Mouse (Mus musculus): ENCODE results near the gene Plxnb2. TPM values are rescaled to one million over a fixed set of nuclear protein-coding genes. Genes with fewer than 3 reads are reported as not detected.

The Plxnb2 gene
- polyA plus RNA-seq, 1 experiment from 2014 or later: 104 TPM

DNA sequence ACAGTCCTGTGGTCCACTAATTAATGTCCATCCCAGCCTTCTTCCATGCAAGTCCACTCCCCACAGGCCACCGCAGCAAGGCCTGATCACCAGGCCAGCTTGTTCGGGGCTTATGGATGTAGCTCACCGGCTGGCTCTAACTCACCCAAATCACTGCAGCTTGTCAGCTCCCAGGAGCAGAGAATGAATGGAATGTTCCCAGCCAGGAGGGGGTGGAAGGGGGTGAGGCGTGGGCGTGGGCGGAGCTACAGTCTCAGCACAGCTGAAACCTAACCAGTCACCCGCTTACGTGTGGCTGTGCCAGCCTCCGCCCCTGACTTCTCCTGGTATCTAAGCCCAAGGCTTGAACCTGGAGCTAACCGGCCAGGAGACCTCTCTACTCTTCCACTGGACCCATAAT, 11.2 kb downstream of the Plxnb2 start:
- Histone ChIP-seq H3K4me1 (replicated peaks; ENCODE audit: control insufficient read depth, insufficient read depth, low read length) (peaks cover 22% of the 10 kb centered on the region), H3K36me3 (ENCODE audit: control insufficient read depth, insufficient read depth, low read length) (peaks cover 18% of the 10 kb centered on the region), H3K27ac (ENCODE audit: low read depth, low read length) (no peak overlapping the region), H3K4me3 (ENCODE audit: low read depth, low read length) (no peak overlapping the region), H3K27me3 (ENCODE audit: control insufficient read depth, insufficient read depth, low read length) (no peaks in the 10 kb centered on the region), H3K4me2 (replicated peaks; ENCODE audit: low read depth, low read length) (no peak overlapping the region), H3K9ac (ENCODE audit: low read depth, low read length) (no peak overlapping the region), H3K9me3 (ENCODE audit: control insufficient read depth, low read length) (no peaks in the 10 kb centered on the region)
- ATAC-seq (ENCODE audit: low FRiP score): peak; percentile 39; the same call in 1 of the 2 replicates
- 6% methylated on average over 10 of the region's 10 CpGs for WGBS
- peak; percentile 75 for DNase-seq (ENCODE audit: low spot score)

DNA sequence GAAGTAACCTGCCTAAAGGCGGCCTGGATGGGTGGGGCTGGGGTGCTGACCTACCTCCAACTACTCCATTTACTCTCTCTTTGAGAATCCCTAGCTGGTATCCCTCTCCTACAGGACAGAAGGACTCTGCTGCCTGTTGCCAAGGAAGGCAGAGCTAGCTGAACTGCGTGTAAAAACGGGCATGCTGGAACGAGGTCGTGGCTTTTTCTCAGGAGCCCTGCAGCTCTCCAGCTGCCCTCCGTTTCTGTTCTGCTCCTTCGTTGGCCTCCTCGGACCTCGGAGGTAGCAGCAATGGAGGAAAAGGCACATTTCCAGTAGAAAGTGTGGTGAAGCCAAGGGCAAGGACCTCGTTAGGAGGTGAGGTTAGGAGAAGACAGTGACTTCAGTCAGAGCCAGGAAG, 11.7 kb downstream of the Plxnb2 start:
- no peak overlapping the region for H3K4me3 ChIP-seq (ENCODE audit: low read depth, low read length)
- no peak overlapping the region for H3K9ac ChIP-seq (ENCODE audit: low read depth, low read length)
- H3K4me2 ChIP-seq (replicated peaks; ENCODE audit: low read depth, low read length): no peak overlapping the region

DNA sequence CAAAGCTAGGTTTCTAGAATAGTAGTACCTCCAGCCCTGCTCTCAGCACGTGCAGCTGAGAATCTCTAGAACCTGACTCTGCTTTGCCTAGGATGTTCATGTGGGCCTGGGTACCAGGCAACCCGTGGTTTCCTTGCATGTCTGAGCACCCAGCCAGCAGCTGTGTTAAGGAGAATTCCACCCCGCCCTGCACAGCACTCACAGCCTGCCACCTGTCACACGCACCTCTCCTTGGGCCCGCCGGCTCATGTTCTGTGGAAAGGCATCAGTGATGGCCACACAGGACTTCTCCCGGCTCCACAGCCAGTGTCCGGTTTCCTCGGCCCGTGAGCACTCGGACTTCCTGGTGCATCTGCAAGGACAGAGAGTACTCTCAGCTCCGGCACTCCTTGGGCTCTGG, 15.1 kb downstream of the Plxnb2 start:
- Histone ChIP-seq H3K27ac (ENCODE audit: low read depth, low read length) (no peak overlapping the region), H3K9ac (ENCODE audit: low read depth, low read length) (no peak overlapping the region), H3K4me3 (ENCODE audit: low read depth, low read length) (no peak overlapping the region), H3K9me3 (ENCODE audit: control insufficient read depth, low read length) (no peaks in the 10 kb centered on the region), H3K36me3 (ENCODE audit: control insufficient read depth, insufficient read depth, low read length) (peaks cover 36% of the 10 kb centered on the region), H3K4me2 (replicated peaks; ENCODE audit: low read depth, low read length) (no peak overlapping the region), H3K27me3 (ENCODE audit: control insufficient read depth, insufficient read depth, low read length) (no peaks in the 10 kb centered on the region), H3K4me1 (replicated peaks; ENCODE audit: control insufficient read depth, insufficient read depth, low read length) (peaks cover 7% of the 10 kb centered on the region; the same call in 1 of the 2 replicates)
- no peak for ATAC-seq (ENCODE audit: low FRiP score)
- WGBS: 95% methylated on average over 12 of the region's 12 CpGs
- no peak for DNase-seq (ENCODE audit: low spot score)

More for the DNA sequence above, 11.7 kb downstream of the Plxnb2 start:
- Histone ChIP-seq H3K9me3 (ENCODE audit: control insufficient read depth, low read length) (no peaks in the 10 kb centered on the region), H3K27me3 (ENCODE audit: control insufficient read depth, insufficient read depth, low read length) (no peaks in the 10 kb centered on the region), H3K4me1 (replicated peaks; ENCODE audit: control insufficient read depth, insufficient read depth, low read length) (peaks cover 19% of the 10 kb centered on the region), H3K27ac (ENCODE audit: low read depth, low read length) (no peak overlapping the region), H3K36me3 (ENCODE audit: control insufficient read depth, insufficient read depth, low read length) (peaks cover 23% of the 10 kb centered on the region)
- ATAC-seq (ENCODE audit: low FRiP score) (no peak), DNase-seq (ENCODE audit: low spot score) (no peak)
- 62% methylated on average over 10 of the region's 10 CpGs for WGBS

DNA sequence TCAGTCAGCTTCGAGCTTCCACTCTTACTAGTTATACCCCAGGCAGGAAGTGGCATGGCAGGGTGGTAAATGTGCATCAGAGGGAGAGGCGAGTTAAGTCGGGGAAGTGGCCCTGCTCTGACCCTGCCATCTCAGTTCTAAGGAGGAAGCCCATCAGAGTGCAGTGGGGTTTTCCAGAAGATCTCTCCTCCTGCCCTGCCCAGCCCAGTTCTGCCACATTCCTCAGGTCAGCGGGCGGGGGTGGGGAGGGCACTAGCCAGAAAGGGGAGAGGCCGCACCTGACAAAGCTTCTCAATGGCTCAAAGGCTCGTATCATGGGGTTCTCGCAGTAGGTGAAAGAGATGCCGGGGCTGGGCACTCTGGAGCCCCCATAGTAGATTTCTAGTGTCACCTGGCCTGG, 19.2 kb downstream of the Plxnb2 start:
- no peak overlapping the region for H3K9ac ChIP-seq (ENCODE audit: low read depth, low read length)
- no peaks in the 10 kb centered on the region for H3K4me1 ChIP-seq (replicated peaks; ENCODE audit: control insufficient read depth, insufficient read depth, low read length)
- H3K27ac ChIP-seq (ENCODE audit: low read depth, low read length): no peak overlapping the region
- 95% methylated on average over 9 of the region's 9 CpGs for WGBS
- no peaks in the 10 kb centered on the region for H3K9me3 ChIP-seq (ENCODE audit: control insufficient read depth, low read length)
- H3K4me3 ChIP-seq (ENCODE audit: low read depth, low read length): no peak overlapping the region
- H3K4me2 ChIP-seq (replicated peaks; ENCODE audit: low read depth, low read length): no peak overlapping the region
- no peaks in the 10 kb centered on the region for H3K27me3 ChIP-seq (ENCODE audit: control insufficient read depth, insufficient read depth, low read length)
- peaks cover 58% of the 10 kb centered on the region for H3K36me3 ChIP-seq (ENCODE audit: control insufficient read depth, insufficient read depth, low read length)
- ATAC-seq (ENCODE audit: low FRiP score): no peak
- DNase-seq (ENCODE audit: low spot score): no peak

DNA sequence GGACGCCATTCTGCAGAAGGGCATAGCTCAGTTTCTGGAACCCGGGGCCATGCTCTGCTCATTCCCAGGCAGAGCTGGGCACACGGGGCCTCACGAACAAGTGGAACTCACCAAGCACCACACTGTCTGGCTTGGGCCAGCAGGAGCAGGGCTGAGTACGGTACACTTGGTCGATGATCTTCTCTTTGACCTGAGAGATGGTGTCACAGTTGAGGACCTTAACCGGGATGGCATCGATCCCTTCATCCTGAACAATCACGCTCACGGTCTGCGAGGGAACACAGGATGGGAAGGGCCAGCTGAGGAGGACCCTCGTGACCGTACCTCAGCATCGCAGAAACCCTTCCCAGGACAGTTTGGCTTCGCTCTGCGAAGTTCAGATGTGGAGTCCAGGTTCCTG, 22.1 kb downstream of the Plxnb2 start:
- no peak for DNase-seq (ENCODE audit: low spot score)
- 95% methylated on average over 16 of the region's 16 CpGs for WGBS
- no peak overlapping the region for H3K9ac ChIP-seq (ENCODE audit: low read depth, low read length)
- peaks cover 45% of the 10 kb centered on the region for H3K36me3 ChIP-seq (ENCODE audit: control insufficient read depth, insufficient read depth, low read length)
- no peaks in the 10 kb centered on the region for H3K27me3 ChIP-seq (ENCODE audit: control insufficient read depth, insufficient read depth, low read length)
- no peak for ATAC-seq (ENCODE audit: low FRiP score)
- H3K9me3 ChIP-seq (ENCODE audit: control insufficient read depth, low read length): no peaks in the 10 kb centered on the region
- no peak overlapping the region for H3K27ac ChIP-seq (ENCODE audit: low read depth, low read length)
- H3K4me3 ChIP-seq (ENCODE audit: low read depth, low read length): no peak overlapping the region
- H3K4me1 ChIP-seq (replicated peaks; ENCODE audit: control insufficient read depth, insufficient read depth, low read length): no peaks in the 10 kb centered on the region
- H3K4me2 ChIP-seq (replicated peaks; ENCODE audit: low read depth, low read length): no peak overlapping the region

DNA sequence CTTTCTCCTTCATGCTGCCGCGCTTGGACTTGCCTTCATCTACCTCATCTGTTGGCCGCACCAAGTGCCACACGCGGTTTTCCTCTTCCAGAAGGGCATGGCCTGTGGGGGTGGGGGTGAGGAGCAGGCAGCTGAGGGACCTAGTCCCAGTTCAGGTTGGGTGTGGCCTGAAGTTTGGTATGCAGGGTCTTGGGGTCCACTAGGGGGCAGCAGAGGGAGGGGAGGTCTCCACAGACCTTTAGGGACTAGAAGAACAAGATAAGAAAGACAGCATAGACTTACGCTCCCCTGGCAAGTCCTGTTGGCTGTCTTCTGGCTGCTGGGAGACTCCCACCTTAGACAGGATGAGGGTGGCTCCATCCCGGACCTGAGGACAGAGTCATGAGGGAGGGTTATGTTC, 22.6 kb downstream of the Plxnb2 start:
- ATAC-seq (ENCODE audit: low FRiP score) (no peak; the same call in 1 of the 2 replicates), DNase-seq (ENCODE audit: low spot score) (peak; percentile 84)
- Histone ChIP-seq H3K9ac (ENCODE audit: low read depth, low read length) (no peak overlapping the region), H3K4me1 (replicated peaks; ENCODE audit: control insufficient read depth, insufficient read depth, low read length) (no peaks in the 10 kb centered on the region), H3K27ac (ENCODE audit: low read depth, low read length) (no peak overlapping the region), H3K9me3 (ENCODE audit: control insufficient read depth, low read length) (no peaks in the 10 kb centered on the region), H3K27me3 (ENCODE audit: control insufficient read depth, insufficient read depth, low read length) (no peaks in the 10 kb centered on the region), H3K4me3 (ENCODE audit: low read depth, low read length) (no peak overlapping the region), H3K4me2 (replicated peaks; ENCODE audit: low read depth, low read length) (no peak overlapping the region), H3K36me3 (ENCODE audit: control insufficient read depth, insufficient read depth, low read length) (peaks cover 43% of the 10 kb centered on the region)
- 69% methylated on average over 7 of the region's 7 CpGs for WGBS

DNA sequence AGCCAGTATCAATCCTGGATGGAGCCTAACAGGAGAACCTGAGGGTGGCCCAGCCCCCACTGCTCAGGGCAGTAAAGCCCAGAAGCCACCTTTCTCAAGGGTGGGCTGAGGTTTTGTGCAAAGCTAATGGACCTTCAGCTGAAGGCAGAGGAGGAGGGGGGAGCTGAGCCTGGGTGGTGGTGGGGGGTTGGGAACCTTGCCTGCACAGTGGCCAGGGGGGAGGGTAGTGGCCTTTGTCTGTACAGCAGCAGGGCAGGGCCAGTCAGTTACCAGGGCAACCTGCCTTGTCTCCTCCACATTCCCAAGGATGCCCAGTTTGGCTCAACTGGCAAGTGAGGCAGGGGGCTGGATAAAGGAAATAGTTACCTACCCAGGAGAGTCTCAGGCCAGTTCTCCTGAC, 28.3 kb downstream of the Plxnb2 start:
- Histone ChIP-seq H3K9ac (ENCODE audit: low read depth, low read length) (0 out of 2 replicates have a peak overlapping the region, but pooled peaks have one; percentile 1), H3K4me1 (replicated peaks; ENCODE audit: control insufficient read depth, insufficient read depth, low read length) (peaks cover 17% of the 10 kb centered on the region), H3K4me3 (ENCODE audit: low read depth, low read length) (no peak overlapping the region), H3K4me2 (replicated peaks; ENCODE audit: low read depth, low read length) (no peak overlapping the region), H3K9me3 (ENCODE audit: control insufficient read depth, low read length) (no peaks in the 10 kb centered on the region), H3K27ac (ENCODE audit: low read depth, low read length) (peak overlapping the region; percentile 83), H3K36me3 (ENCODE audit: control insufficient read depth, insufficient read depth, low read length) (peaks cover 13% of the 10 kb centered on the region), H3K27me3 (ENCODE audit: control insufficient read depth, insufficient read depth, low read length) (peaks cover 5% of the 10 kb centered on the region; the same call in 1 of the 2 replicates)
- peak; percentile 76 for DNase-seq (ENCODE audit: low spot score)
- ATAC-seq (ENCODE audit: low FRiP score): peak; percentile 73

DNA sequence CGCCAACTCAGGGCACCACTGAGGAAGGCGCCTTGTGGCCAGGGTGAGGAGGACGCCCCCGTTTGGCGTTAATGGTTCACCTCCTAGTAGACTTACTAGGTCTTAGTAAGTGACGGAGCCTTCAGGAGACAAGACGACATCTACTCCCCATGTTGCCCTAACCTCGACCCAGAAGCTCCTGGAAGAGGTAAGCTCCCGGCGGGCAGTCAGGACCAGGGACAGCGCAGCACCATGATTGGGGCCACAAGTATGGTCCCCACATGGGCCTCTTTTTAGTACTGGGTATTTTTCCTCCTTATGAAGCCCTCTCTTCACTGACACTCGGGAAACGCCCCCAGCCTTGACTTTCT, 30.6 kb downstream of the Plxnb2 start:
- Histone ChIP-seq H3K4me1 (replicated peaks; ENCODE audit: control insufficient read depth, insufficient read depth, low read length) (peaks cover 17% of the 10 kb centered on the region), H3K4me2 (replicated peaks; ENCODE audit: low read depth, low read length) (peak overlapping the region; percentile 90), H3K9me3 (ENCODE audit: control insufficient read depth, low read length) (no peaks in the 10 kb centered on the region), H3K27me3 (ENCODE audit: control insufficient read depth, insufficient read depth, low read length) (peaks cover 7% of the 10 kb centered on the region; the same call in 1 of the 2 replicates), H3K9ac (ENCODE audit: low read depth, low read length) (peak overlapping the region; percentile 93), H3K4me3 (ENCODE audit: low read depth, low read length) (peak overlapping the region; percentile 83), H3K36me3 (ENCODE audit: control insufficient read depth, insufficient read depth, low read length) (peaks cover 8% of the 10 kb centered on the region), H3K27ac (ENCODE audit: low read depth, low read length) (peak overlapping the region; percentile 72)
- DNase-seq (ENCODE audit: low spot score): peak; percentile 63
- 4% methylated on average over 13 of the region's 13 CpGs for WGBS
- peak; percentile 16 for ATAC-seq (ENCODE audit: low FRiP score)

DNA sequence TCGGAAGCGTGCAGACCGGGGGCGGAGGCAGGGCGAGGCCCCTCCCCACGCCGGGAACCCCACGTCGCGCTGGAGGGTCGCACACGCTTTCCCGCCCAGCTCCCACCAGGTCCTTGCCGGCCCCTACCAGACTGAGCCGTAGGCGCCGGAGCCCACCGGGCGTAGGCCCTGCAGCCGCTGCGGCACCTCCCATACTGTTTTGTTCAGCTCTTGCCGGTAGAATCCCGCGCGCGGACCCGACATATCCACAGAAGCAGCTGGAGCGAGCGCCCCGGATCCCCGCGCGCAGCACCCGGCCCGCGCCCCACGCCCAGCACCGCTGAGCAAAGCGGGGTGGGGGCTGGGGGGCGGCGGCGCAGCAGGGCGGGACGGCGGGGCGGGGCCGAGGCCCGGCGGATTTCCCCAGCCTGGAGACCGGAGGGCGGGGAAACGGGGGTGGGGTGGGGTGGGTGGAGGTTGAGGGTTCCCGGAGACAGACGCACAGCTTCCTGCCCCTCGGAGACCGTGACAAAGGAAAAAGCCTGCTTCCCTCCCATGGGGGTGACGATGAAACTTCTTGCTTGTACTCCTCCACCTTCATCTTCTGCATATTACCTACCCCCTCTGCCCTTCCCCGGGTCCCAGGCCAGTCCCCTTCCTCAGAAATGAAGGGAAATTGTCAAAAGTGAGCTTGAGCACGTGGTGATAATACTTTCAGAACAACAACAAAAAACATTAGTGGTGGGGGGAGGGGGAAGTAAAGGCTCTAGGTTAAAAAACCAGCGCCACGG, 31.1 kb downstream of the Plxnb2 start, which contains the start of gene Mapk11:
Gene Mapk11, minus strand, starts transcription at position 358 of the 770 bp plus-strand sequence.
- Histone ChIP-seq H3K4me3 (ENCODE audit: low read depth, low read length) (peak within 1 kb of the TSS; percentile 83), H3K9me3 (ENCODE audit: control insufficient read depth, low read length) (no peaks in the 10 kb centered on the region), H3K27me3 (ENCODE audit: control insufficient read depth, insufficient read depth, low read length) (peaks cover 7% of the 10 kb centered on the region; the same call in 1 of the 2 replicates), H3K27ac (ENCODE audit: low read depth, low read length) (peak within 1 kb of the TSS; percentile 72), H3K36me3 (ENCODE audit: control insufficient read depth, insufficient read depth, low read length) (peaks cover 5% of the 10 kb centered on the region; the same call in 1 of the 2 replicates), H3K9ac (ENCODE audit: low read depth, low read length) (peak within 1 kb of the TSS; percentile 93), H3K4me1 (replicated peaks; ENCODE audit: control insufficient read depth, insufficient read depth, low read length) (peaks cover 17% of the 10 kb centered on the region), H3K4me2 (replicated peaks; ENCODE audit: low read depth, low read length) (peak within 1 kb of the TSS; percentile 90)
- DNase-seq (ENCODE audit: low spot score) (peak; percentile 73), ATAC-seq (ENCODE audit: low FRiP score) (peak; percentile 63)
- under 1% methylated on average over 38 of the region's 61 CpGs for WGBS
